Mouse (Mus musculus): ENCODE data around the gene Vmn2r31. TPM values are rescaled to one million over a fixed set of nuclear protein-coding genes. Genes with fewer than 3 reads are reported as not detected.
"Not testable (repeated sequence)": the region's sequence is repeated elsewhere in the genome, so short reads cannot be mapped to it uniquely, and the experiment has no call there.

Vmn2r31 gene
- total RNA-seq (2012; rRNA removed): not detected in 2 replicates

DNA sequence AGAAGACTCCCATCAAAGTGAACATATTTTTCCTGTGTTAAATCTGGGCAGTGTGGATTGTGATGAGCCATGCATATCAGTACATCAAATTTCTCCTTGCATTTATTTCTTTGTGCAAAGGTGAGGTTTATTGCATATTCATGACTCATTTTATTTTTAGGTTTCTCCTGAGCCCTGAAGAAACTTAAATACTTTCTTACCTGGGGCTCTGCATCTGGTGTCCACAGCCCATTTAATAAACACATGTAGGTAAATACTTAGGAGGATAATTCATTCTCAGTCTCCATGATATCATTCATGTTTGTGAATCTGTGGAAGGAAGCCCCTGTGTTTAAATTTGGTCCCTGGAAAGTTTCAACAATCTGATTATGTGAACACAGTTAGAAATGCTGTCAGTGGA is at the start of gene Vmn2r31:
TSS of gene Vmn2r31 (minus strand) at position 101 of the 400 bp plus-strand sequence.
- H3K9ac ChIP-seq (ENCODE audit: insufficient read depth, low read depth, low read length, poor library complexity, severe bottlenecking); in situ Hi-C loops (cut with MboI; ENCODE audit: low sequenced_read_pairs in 2 of 2, unreplicated experiment in 2 of 2); DNase-seq (ENCODE audit: low read depth, low spot score); H3K27ac ChIP-seq (ENCODE audit: insufficient read depth, low read depth, low read length, poor library complexity, severe bottlenecking); H3K4me3 ChIP-seq (ENCODE audit: insufficient read depth in 1 of 2, low read depth in 1 of 2, low read length in 2 of 2, poor library complexity in 1 of 2, severe bottlenecking in 1 of 2); H3K9me3 ChIP-seq (ENCODE audit: control insufficient read depth, insufficient read depth, low read depth, low read length); H3K36me3 ChIP-seq (ENCODE audit: control insufficient read depth, insufficient read depth, low read length, poor library complexity, severe bottlenecking); H3K4me1 ChIP-seq (ENCODE audit: control insufficient read depth in 2 of 2, insufficient read depth in 2 of 2, low read length in 2 of 2, poor library complexity in 1 of 2): not testable (repeated sequence)

DNA sequence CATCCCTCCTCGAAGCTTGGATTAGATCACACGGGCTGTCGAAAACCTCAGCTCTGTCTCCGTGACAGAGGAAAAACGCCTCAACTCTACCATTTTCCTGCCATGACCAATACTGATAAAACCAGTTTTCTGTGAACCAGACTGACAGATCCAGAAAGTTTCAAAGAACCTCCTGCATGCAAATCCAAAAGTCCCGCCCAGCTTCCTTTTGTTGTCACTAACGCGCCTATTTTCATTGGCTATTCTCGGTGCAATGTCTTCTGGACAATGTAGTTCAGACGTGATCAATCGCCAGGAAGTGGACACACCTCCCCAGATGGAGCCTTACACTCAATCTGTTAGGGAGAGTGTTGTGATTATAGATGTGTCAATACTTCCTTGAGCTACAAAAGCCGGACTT is 25.1 kb downstream of the Vmn2r31 start, which contains the start of gene Gm45783:
TSS of gene Gm45783 (minus strand) at position 143 of the 400 bp plus-strand sequence.
- H3K9ac ChIP-seq (ENCODE audit: insufficient read depth, low read depth, low read length, poor library complexity, severe bottlenecking); H3K27ac ChIP-seq (ENCODE audit: insufficient read depth, low read depth, low read length, poor library complexity, severe bottlenecking); H3K4me1 ChIP-seq (ENCODE audit: control insufficient read depth in 2 of 2, insufficient read depth in 2 of 2, low read length in 2 of 2, poor library complexity in 1 of 2); H3K9me3 ChIP-seq (ENCODE audit: control insufficient read depth, insufficient read depth, low read depth, low read length); in situ Hi-C loops (cut with MboI; ENCODE audit: low sequenced_read_pairs in 2 of 2, unreplicated experiment in 2 of 2); DNase-seq (ENCODE audit: low read depth, low spot score); H3K36me3 ChIP-seq (ENCODE audit: control insufficient read depth, insufficient read depth, low read length, poor library complexity, severe bottlenecking): not testable (repeated sequence)
- peak within 1 kb of the TSS in 1 of 2 experiments; percentile 30; a peak in 2 of 4 replicates for H3K4me3 ChIP-seq (ENCODE audit: insufficient read depth in 1 of 2, low read depth in 1 of 2, low read length in 2 of 2, poor library complexity in 1 of 2, severe bottlenecking in 1 of 2)

DNA sequence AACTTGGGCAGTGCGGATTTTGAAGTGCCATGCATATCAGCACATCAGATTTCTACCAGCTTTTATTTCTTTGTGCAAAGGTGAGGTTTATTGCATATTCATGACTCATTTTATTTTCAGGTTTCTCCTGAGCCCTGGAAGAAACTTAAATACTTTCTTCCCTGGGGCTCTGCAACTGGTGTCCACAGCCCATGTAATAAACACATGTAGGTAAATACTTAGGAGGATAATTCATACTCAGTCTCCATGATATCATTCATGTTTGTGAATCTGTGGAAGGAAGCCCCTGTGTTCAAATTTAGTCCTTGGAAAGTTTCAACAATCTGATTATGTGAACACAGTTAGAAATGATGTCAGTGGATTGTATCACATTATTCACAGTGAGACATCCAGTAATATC is 62.0 kb downstream of the Vmn2r31 start, which contains the start of gene Vmn2r30:
TSS of gene Vmn2r30 (minus strand) at position 101 of the 400 bp plus-strand sequence.
- H3K36me3 ChIP-seq (ENCODE audit: control insufficient read depth, insufficient read depth, low read length, poor library complexity, severe bottlenecking); in situ Hi-C loops (cut with MboI; ENCODE audit: low sequenced_read_pairs in 2 of 2, unreplicated experiment in 2 of 2): not testable (repeated sequence)

More for the DNA sequence above, 62.0 kb downstream of the Vmn2r31 start, which contains the start of gene Vmn2r30:
- not testable (repeated sequence) for H3K4me3 ChIP-seq (ENCODE audit: insufficient read depth in 1 of 2, low read depth in 1 of 2, low read length in 2 of 2, poor library complexity in 1 of 2, severe bottlenecking in 1 of 2); H3K9ac ChIP-seq (ENCODE audit: insufficient read depth, low read depth, low read length, poor library complexity, severe bottlenecking); H3K9me3 ChIP-seq (ENCODE audit: control insufficient read depth, insufficient read depth, low read depth, low read length); DNase-seq (ENCODE audit: low read depth, low spot score); H3K27ac ChIP-seq (ENCODE audit: insufficient read depth, low read depth, low read length, poor library complexity, severe bottlenecking); H3K4me1 ChIP-seq (ENCODE audit: control insufficient read depth in 2 of 2, insufficient read depth in 2 of 2, low read length in 2 of 2, poor library complexity in 1 of 2)

Other genes starting within 250 kb of the Vmn2r31 start
- 3.8 and 3.9 TPM in 2 replicates for gene Zfp418, start 228.4 kb downstream of the Vmn2r31 start, total RNA-seq (2012; rRNA removed)
- gene Zfp772, start 189.7 kb downstream of the Vmn2r31 start, total RNA-seq (2012; rRNA removed): 2.8 and 3.1 TPM in 2 replicates
- not detected in 2 replicates for gene Vmn2r29, start 152.4 kb downstream of the Vmn2r31 start, total RNA-seq (2012; rRNA removed)
- gene Gm45844, start 121.4 kb downstream of the Vmn2r31 start, total RNA-seq (2012; rRNA removed): not detected in 2 replicates
- gene Clcn4, start 98.9 kb downstream of the Vmn2r31 start, total RNA-seq (2012; rRNA removed): 7.6 and 8.2 TPM in 2 replicates
- gene Vmn2r30, start 62.1 kb downstream of the Vmn2r31 start, total RNA-seq (2012; rRNA removed): not detected in 2 replicates
- gene Gm45783, start 25.1 kb downstream of the Vmn2r31 start, total RNA-seq (2012; rRNA removed): 1.1 TPM in 1 of 2 replicates, not detected in the other
- gene Vmn2r32, start 80.3 kb upstream of the Vmn2r31 start, total RNA-seq (2012; rRNA removed): not detected in 2 replicates
- not detected in 2 replicates for gene Vmn2r33, start 167.1 kb upstream of the Vmn2r31 start, total RNA-seq (2012; rRNA removed)